Mouse (Mus musculus) ES-E14 (cell line): ENCODE measurements around the gene Cbr4.

ENCODE experiments used
- HCFC1 ChIP-seq: IDR thresholded peaks from 2 replicates; pipeline ENCODE4 v1.6.1; 2012; ENCODE audit warnings: low read length, inconsistent platforms, borderline replicate concordance; ENCODE audit not compliant: insufficient read depth
- MAFK ChIP-seq: IDR thresholded peaks from 2 replicates; pipeline ENCODE4 v1.6.1; 2014; ENCODE audit warnings: mild to moderate bottlenecking, low read depth, low read length, inconsistent platforms; ENCODE audit not compliant: insufficient read depth
- ZC3H11A ChIP-seq: IDR thresholded peaks from 2 replicates; pipeline ENCODE4 v1.6.1; 2012; ENCODE audit warnings: low read depth, mild to moderate bottlenecking, inconsistent platforms, low read length, borderline replicate concordance

GRCm38 (mm10) chr8:61532831-61533230 lies 45.3 kb downstream of the Cbr4 start:
- no peak for TF ChIP-seq ZC3H11A
- TF ChIP-seq MAFK = no peak
- no peak for TF ChIP-seq HCFC1
